Mouse (Mus musculus) liver, embryonic 15.5 days (tissue): ENCODE data around the gene Dlg2. TPM values are rescaled to one million over a fixed set of nuclear protein-coding genes. Genes with fewer than 3 reads are reported as not detected.

Experiments used
- ATAC-seq: fragments of 200-750 bp; cut with Nextera tagmentation; 2 replicates; pipeline ENCODE4 v1.8.0; 2017; ENCODE audit warnings: moderate number of reproducible peaks, mild to moderate bottlenecking, moderate library complexity; ENCODE audit not compliant: insufficient read depth
- H3K27ac ChIP-seq: fragments of 300-500 bp; sonication (generic); replicated peaks from 2 replicates; pipeline ENCODE4 v1.5.1; 2015; ENCODE audit warnings: mild to moderate bottlenecking, inconsistent platforms
- H3K27me3 ChIP-seq: fragments of 300-500 bp; sonication (generic); 2 replicates; pipeline ENCODE4 v1.6.1; 2015; ENCODE audit warnings: mild to moderate bottlenecking, inconsistent platforms
- H3K36me3 ChIP-seq: fragments of 300-500 bp; sonication (generic); replicated peaks from 2 replicates; pipeline ENCODE4 v1.6.1; 2015; ENCODE audit warnings: moderate library complexity, mild to moderate bottlenecking, inconsistent platforms
- H3K4me1 ChIP-seq: fragments of 300-500 bp; sonication (generic); replicated peaks from 2 replicates; pipeline ENCODE4 v1.6.1; 2015; ENCODE audit warnings: inconsistent platforms
- H3K4me2 ChIP-seq: fragments of 300-500 bp; sonication (generic); 2 replicates; pipeline ENCODE4 v1.6.1; 2015; ENCODE audit warnings: moderate library complexity, mild to moderate bottlenecking, inconsistent platforms
- H3K4me3 ChIP-seq: fragments of 300-500 bp; sonication (generic); replicated peaks from 2 replicates; pipeline ENCODE4 v1.5.1; 2015; ENCODE audit warnings: mild to moderate bottlenecking, inconsistent platforms
- H3K9ac ChIP-seq: fragments of 300-500 bp; sonication (generic); 2 replicates; pipeline ENCODE4 v1.6.1; 2015; ENCODE audit warnings: moderate library complexity, mild to moderate bottlenecking, inconsistent platforms
- H3K9me3 ChIP-seq: fragments of 300-500 bp; sonication (generic); replicated peaks from 2 replicates; pipeline ENCODE4 v1.6.1; 2016; ENCODE audit warnings: inconsistent platforms
- WGBS: fragments of 180-500 bp; shearing (Covaris S2); methylation state at CpG from one replicate; pipeline ENCODE4 v1.1.7; 2015; ENCODE audit warnings: mixed read lengths; ENCODE audit not compliant: insufficient replicate concordance; 5-methylcytosine and 5-hydroxymethylcytosine counted together
- polyA plus RNA-seq: library from polyadenylated mRNA; unstranded; fragments of >200 nt; fragmentation: Nextera tagmentation; extraction: Ambion mirVana; gene quantifications from 2 replicates; pipeline ENCODE4 v1.2.1, GENCODE M21; 2015

Dlg2 gene
- polyA plus RNA-seq, 1 experiment from 2014 or later = 0.60 TPM

DNA sequence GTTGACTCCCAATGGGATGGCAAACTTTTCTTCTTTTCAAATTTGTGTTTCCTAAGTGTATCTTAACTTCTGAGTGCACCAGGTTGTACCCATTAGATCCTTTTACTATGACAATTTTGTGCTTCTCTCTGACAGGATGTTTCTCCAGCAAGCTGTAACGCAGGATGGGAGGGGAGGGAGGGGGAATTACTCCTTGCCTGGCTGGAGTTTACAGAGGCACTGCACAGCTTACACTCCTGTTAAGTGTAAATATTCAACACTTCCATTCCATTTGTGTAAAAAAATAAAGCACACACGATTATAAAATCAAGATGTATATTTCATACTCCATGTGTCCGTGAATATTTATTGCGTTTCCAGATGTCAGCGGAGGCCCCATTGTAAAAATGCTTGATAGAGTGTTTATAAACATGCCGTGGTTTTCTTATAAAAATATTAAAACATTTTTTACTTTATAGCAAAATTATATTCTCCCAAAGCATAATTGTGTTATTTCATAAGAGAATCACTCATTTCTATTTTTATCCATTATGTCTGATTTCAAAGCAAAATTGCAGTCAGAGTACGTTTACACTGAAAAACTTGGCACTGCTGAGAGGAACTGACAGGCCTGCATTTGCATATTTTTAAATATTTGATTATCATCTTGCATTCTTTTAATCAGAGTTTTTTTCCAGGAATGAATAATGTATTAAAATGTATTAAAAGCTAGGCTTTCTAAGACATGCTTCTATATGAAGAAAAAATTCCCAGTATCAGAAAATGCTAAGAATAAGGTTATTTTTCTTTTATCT lies 1972.5 kb downstream of the Dlg2 start:
- Histone ChIP-seq H3K9ac (no peak overlapping the region), H3K36me3 (no peaks in the 10 kb centered on the region), H3K4me1 (no peaks in the 10 kb centered on the region), H3K4me2 (no peak overlapping the region), H3K27me3 (no peaks in the 10 kb centered on the region), H3K4me3 (no peak overlapping the region), H3K9me3 (no peaks in the 10 kb centered on the region), H3K27ac (no peak overlapping the region)
- ATAC-seq = no peak
- 60% methylated on average over 7 of the region's 7 CpGs for WGBS

DNA sequence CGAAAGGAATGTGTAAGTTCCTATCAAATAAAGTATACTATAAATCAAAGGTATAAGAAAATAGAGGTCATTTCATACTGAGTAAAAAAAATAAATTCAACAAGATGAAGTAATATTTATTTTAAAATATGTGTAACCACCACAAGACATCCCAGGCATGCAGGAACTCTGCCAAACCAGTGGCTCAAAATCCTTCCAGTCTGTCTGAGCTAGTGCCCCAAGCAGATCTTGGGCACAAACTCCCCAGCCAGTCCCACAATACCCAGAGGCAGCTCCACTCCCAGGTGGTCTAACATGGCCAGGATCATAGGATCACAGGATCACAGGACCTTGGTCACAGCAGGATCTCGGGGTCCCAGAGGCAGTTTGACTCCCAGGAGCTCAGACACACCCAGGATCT lies 1977.7 kb downstream of the Dlg2 start:
- 33% methylated on average over 2 of the region's 2 CpGs for WGBS
- no peak overlapping the region for H3K4me3 ChIP-seq
- no peaks in the 10 kb centered on the region for H3K9me3 ChIP-seq
- no peak overlapping the region for H3K27ac ChIP-seq
- H3K9ac ChIP-seq = no peak overlapping the region
- ATAC-seq = no peak
- no peaks in the 10 kb centered on the region for H3K4me1 ChIP-seq
- no peaks in the 10 kb centered on the region for H3K36me3 ChIP-seq
- H3K27me3 ChIP-seq = no peaks in the 10 kb centered on the region
- no peak overlapping the region for H3K4me2 ChIP-seq

DNA sequence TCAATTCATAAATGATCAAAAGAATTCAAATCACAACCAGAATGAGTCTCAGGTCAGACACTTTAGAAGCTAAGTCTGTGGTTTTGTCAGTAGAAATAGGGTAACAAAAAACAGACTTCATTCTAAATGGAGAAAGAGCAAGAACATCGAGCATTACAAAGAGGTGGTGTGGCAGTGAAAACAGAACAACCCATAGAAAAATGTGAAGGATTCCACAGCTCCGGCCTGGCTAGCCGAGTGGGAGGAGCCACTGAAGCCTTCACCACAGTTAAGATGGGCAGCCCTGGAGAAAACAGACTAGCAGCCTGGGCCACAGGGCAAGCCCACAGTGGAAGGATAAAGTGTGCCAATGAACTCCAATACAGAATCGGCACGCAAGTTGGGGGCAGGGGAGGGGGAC lies 1979.5 kb downstream of the Dlg2 start:
- Histone ChIP-seq H3K36me3 (no peaks in the 10 kb centered on the region), H3K9ac (no peak overlapping the region), H3K9me3 (no peaks in the 10 kb centered on the region), H3K4me3 (no peak overlapping the region), H3K27ac (no peak overlapping the region), H3K27me3 (no peaks in the 10 kb centered on the region), H3K4me2 (no peak overlapping the region), H3K4me1 (no peaks in the 10 kb centered on the region)
- 69% methylated on average over 5 of the region's 5 CpGs for WGBS
- no peak for ATAC-seq

DNA sequence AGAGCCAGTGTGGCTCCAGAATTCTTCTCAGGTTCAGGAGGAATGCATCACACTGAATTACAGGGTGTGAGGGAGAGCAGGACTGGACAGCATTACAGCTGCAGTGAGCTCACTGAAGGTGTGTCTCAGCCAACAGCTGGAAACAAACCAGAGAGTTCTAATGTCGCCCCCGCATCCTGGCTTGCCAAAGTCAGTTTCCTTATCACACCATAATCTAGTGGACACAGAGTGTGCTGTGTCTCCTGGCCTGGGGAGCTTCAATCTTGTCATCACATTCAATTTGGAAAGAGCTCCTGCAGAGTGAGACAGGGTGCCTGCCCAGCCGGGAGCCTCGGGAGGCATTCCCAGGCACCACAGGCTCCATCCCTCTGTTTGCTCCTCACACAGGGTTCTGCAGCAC lies 1981.3 kb downstream of the Dlg2 start:
- no peak for ATAC-seq
- WGBS = 30% methylated on average over 4 of the region's 4 CpGs

GRCm38 (mm10) chr7:92458308-92458707 lies 1981.8 kb downstream of the Dlg2 start:
- no peak for ATAC-seq
- no peaks in the 10 kb centered on the region for H3K27me3 ChIP-seq
- 47% methylated on average over 4 of the region's 4 CpGs for WGBS
- H3K36me3 ChIP-seq = no peaks in the 10 kb centered on the region
- no peaks in the 10 kb centered on the region for H3K4me1 ChIP-seq
- H3K9me3 ChIP-seq = no peaks in the 10 kb centered on the region
- H3K4me3 ChIP-seq = no peak overlapping the region
- no peak overlapping the region for H3K27ac ChIP-seq
- no peak overlapping the region for H3K4me2 ChIP-seq
- H3K9ac ChIP-seq = no peak overlapping the region

More for the DNA sequence above, 1981.3 kb downstream of the Dlg2 start:
- Histone ChIP-seq H3K4me2 (no peak overlapping the region), H3K27me3 (no peaks in the 10 kb centered on the region), H3K9me3 (no peaks in the 10 kb centered on the region), H3K4me3 (no peak overlapping the region), H3K36me3 (no peaks in the 10 kb centered on the region), H3K9ac (no peak overlapping the region), H3K27ac (no peak overlapping the region), H3K4me1 (no peaks in the 10 kb centered on the region)

- H3K9ac ChIP-seq = no peak overlapping the region
- no peak overlapping the region for H3K4me3 ChIP-seq
- H3K4me1 ChIP-seq = no peaks in the 10 kb centered on the region
- H3K4me2 ChIP-seq = no peak overlapping the region
- H3K36me3 ChIP-seq = no peaks in the 10 kb centered on the region
- H3K9me3 ChIP-seq = no peaks in the 10 kb centered on the region
- no peak overlapping the region for H3K27ac ChIP-seq
- no peak for ATAC-seq
- no peaks in the 10 kb centered on the region for H3K27me3 ChIP-seq
Observed at GRCm38 (mm10) chr7:92460578-92460977, 1984.1 kb downstream of the Dlg2 start.

DNA sequence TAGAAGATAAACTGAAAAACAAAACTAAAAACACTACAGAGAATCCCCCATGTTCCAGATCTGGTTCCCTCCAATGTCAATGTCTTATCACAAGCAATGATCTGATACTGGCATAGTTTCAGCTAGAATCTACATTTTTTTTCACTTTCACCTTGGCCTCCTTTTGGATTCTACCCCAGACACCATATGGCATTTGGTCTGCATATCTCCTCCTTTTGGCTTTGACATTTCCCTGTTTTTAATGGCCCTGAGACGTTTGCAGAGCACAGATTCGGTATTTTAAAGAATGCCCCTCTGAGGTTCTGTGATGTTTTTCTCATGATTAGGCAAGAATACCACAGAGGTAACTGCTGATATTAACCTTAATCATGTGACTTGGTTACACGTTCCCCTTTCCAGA lies 1984.8 kb downstream of the Dlg2 start:
- Histone ChIP-seq H3K27ac (no peak overlapping the region), H3K9me3 (no peaks in the 10 kb centered on the region), H3K36me3 (no peaks in the 10 kb centered on the region), H3K4me2 (no peak overlapping the region), H3K9ac (no peak overlapping the region), H3K4me3 (no peak overlapping the region), H3K4me1 (no peaks in the 10 kb centered on the region), H3K27me3 (no peaks in the 10 kb centered on the region)
- ATAC-seq = no peak
- 42% methylated on average over 3 of the region's 3 CpGs for WGBS

GRCm38 (mm10) chr7:92463080-92463877 lies 1986.8 kb downstream of the Dlg2 start:
- no peak overlapping the region for H3K9ac ChIP-seq
- 17% methylated on average over 2 of the region's 2 CpGs for WGBS
- no peak for ATAC-seq
- no peaks in the 10 kb centered on the region for H3K9me3 ChIP-seq
- no peak overlapping the region for H3K4me2 ChIP-seq
- H3K27me3 ChIP-seq = no peaks in the 10 kb centered on the region
- H3K4me3 ChIP-seq = no peak overlapping the region
- no peaks in the 10 kb centered on the region for H3K4me1 ChIP-seq
- H3K36me3 ChIP-seq = no peaks in the 10 kb centered on the region
- no peak overlapping the region for H3K27ac ChIP-seq

DNA sequence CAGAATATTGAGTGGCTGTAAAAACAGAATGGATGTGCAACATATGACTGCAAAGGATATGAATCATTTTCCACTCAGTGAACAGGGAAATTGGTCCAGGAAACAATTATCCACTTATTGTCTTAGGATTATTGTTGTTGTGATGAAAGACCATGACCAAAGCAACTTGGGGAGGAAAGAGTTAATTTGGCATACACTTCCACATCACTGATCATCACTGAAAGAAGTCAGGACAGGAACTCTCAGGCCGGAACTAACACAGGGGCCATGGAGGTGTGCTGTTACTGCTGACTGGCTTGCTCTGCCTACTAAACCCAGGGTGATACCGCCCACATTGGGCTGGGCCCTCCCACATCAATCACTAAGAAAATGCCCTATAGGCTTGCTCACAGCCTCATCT lies 1987.8 kb downstream of the Dlg2 start:
- H3K4me1 ChIP-seq = no peaks in the 10 kb centered on the region
- no peak overlapping the region for H3K4me3 ChIP-seq
- 57% methylated on average over 2 of the region's 2 CpGs for WGBS
- ATAC-seq = no peak
- no peaks in the 10 kb centered on the region for H3K27me3 ChIP-seq
- no peaks in the 10 kb centered on the region for H3K9me3 ChIP-seq
- H3K36me3 ChIP-seq = no peaks in the 10 kb centered on the region
- no peak overlapping the region for H3K27ac ChIP-seq
- H3K9ac ChIP-seq = no peak overlapping the region
- no peak overlapping the region for H3K4me2 ChIP-seq

- no peaks in the 10 kb centered on the region for H3K36me3 ChIP-seq
- H3K9me3 ChIP-seq = no peaks in the 10 kb centered on the region
- no peak overlapping the region for H3K4me3 ChIP-seq
- H3K9ac ChIP-seq = no peak overlapping the region
- H3K27me3 ChIP-seq = no peaks in the 10 kb centered on the region
- ATAC-seq = no peak
- 13% methylated on average over 1 of the region's 1 CpGs for WGBS
- H3K4me1 ChIP-seq = no peaks in the 10 kb centered on the region
- no peak overlapping the region for H3K27ac ChIP-seq
- H3K4me2 ChIP-seq = no peak overlapping the region
Observed at GRCm38 (mm10) chr7:92479143-92479542, 2002.7 kb downstream of the Dlg2 start.

DNA sequence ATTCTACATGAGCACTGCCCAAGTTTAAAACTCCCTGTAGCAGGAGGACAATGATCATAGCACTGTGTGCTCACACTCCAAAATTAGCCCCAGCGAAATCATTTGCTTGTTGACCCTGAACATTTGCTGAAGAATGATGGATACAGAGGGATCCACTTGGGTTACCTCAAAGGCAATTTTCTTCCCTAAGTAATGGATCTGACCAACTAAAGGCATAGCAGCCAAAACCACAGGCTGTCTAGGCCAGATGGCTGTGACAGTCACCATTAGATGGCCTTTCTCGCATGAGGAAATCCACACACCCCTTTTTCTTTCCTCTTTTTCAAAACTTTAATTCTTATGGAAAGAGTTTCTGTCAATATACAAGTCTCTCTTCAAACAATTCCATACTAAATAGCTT lies 2003.3 kb downstream of the Dlg2 start:
- Histone ChIP-seq H3K36me3 (no peaks in the 10 kb centered on the region), H3K4me3 (no peak overlapping the region), H3K4me2 (no peak overlapping the region), H3K4me1 (no peaks in the 10 kb centered on the region), H3K27me3 (no peaks in the 10 kb centered on the region), H3K27ac (no peak overlapping the region), H3K9me3 (no peaks in the 10 kb centered on the region), H3K9ac (no peak overlapping the region)
- 64% methylated on average over 2 of the region's 2 CpGs for WGBS
- no peak for ATAC-seq
